Mouse (Mus musculus): Measurements from ENCODE around the gene Mcm5.

The Mcm5 gene

GRCm38 (mm10) chr8:75102956-75103355, 6.4 kb upstream of the Mcm5 start:
- DNase-seq (ENCODE audit: low read depth, low spot score) = no peak

DNA sequence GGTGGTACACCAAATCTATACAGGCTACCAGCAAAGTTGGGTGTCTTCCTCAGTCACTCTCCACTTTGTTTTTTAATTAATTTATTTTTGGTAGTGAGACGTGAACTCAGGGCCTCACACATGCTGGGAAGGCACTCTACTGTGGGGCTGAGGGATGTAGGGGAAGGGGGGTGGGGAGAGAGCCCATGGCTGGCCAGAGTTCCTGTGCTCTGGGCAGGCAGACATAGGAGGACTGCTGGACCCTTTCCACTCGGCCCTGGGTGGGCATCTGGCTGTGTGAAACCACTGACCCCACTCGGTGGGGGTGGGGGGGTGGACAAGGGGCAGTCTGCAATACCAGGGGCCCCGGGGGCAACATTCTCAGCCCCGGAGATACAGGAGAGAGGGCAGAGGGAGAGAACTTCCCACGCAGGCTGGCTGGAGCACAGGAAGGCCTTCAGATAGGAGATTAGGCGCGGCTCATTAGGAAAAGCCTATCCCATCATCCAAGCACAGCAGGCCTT, 5.9 kb upstream of the Mcm5 start:
- DNase-seq (ENCODE audit: low read depth, low spot score) = no peak

GRCm38 (mm10) chr8:75108527-75109235, 688 bp upstream of the Mcm5 start:
- DNase-seq (ENCODE audit: low read depth, low spot score) = peak; percentile 90

DNA sequence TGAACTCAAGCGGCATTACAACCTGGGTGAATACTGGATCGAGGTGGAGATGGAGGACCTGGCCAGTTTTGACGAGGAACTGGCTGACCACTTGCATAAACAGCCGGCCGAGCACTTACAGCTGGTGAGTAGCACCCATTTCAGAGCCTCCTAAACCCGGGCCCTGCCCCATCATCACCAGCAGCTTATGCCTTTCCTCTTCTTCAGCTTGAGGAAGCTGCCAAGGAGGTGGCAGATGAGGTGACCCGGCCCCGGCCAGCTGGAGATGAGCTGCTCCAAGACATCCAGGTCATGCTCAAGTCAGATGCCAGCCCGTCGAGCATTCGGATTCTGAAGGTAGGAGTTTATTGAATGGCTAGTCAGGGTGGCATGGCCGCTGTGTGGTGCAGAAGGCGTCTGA, 724 bp downstream of the Mcm5 start:
- DNase-seq (ENCODE audit: low read depth, low spot score) = no peak

DNA sequence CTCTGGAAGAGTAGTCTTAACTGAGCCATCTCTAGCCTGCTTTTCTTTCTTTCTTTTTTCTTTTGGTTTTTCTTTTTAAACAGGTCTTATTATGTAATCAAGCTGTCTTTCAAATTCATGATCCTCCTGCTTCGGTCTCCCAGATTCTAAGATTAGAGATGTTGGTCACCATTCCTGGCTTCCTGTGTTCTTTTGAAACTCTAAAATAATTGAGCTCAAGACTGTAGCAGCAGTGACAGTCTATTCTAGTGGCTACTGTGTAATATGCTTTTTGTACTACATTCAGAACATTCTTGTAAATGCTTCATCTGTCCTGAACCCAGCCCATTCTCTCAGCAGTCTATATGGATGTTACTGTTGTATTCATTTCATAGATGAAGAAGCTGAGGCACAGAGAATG, 9.1 kb downstream of the Mcm5 start:
- DNase-seq (ENCODE audit: low read depth, low spot score) = no peak

- DNase-seq (ENCODE audit: low read depth, low spot score) = no peak
Observed at GRCm38 (mm10) chr8:75119287-75119686, 9.9 kb downstream of the Mcm5 start.

DNA sequence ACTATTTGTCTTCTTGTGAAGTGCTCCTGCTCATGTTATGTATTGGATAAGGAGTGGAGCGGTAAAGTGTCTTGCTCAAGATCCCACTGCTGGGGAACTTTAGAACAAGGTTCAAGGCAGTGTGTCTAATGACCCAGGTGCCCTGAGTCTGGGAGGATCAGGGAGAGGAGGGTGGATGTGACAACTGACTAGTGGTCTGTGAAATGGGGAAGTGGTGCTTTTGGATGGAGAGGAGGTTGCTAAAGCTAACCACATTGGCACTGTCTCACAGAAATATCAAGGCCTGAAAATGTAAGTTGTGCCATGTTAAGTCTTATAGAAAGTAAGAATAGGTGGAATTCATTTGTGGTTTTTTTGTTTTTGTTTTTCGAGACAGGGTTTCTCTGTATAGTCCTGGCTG, 10.4 kb downstream of the Mcm5 start:
- DNase-seq (ENCODE audit: low read depth, low spot score) = no peak

DNA sequence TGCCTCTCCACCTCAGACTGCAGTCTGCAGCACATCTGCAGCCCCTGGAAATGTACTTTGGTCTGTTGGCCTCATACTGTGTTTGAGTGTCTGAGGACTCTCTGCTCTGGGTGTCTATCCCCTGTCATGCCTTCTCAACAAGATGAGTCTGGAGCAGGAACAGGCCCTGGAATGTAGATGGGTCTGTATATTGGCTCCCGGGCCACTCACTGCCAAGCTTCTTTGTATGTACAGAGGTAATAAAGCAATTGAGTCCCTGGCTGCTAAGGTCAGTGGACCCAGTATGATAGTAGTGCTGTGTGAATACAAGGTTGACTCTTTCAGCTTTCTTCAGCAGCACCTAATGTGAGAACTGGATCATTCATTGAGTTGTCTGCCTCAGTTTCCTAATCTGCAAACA, 18.0 kb downstream of the Mcm5 start:
- no peak for DNase-seq (ENCODE audit: low read depth, low spot score)

DNA sequence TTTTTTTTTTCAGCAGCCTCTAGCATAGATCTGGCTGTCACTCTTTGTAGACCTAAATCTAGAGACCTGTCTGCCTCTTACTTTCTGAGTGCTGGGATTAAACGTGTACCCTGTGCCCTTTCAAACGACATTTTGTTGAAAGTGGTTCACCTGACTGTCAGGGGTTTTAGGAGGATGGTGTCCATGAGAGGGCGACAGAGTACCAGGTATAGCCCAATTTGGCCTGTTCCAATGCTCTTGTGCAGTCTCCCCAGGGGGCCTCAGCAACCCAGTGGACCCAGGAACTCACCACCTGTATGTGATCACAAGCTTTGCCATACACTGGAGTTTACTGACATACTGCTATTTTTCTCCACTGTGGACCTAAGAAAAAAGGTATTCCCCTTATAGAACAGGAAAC, 23.1 kb downstream of the Mcm5 start:
- DNase-seq (ENCODE audit: low read depth, low spot score) = peak; percentile 44

GRCm38 (mm10) chr8:75133399-75133798, 24.0 kb downstream of the Mcm5 start:
- DNase-seq (ENCODE audit: low read depth, low spot score) = no peak

DNA sequence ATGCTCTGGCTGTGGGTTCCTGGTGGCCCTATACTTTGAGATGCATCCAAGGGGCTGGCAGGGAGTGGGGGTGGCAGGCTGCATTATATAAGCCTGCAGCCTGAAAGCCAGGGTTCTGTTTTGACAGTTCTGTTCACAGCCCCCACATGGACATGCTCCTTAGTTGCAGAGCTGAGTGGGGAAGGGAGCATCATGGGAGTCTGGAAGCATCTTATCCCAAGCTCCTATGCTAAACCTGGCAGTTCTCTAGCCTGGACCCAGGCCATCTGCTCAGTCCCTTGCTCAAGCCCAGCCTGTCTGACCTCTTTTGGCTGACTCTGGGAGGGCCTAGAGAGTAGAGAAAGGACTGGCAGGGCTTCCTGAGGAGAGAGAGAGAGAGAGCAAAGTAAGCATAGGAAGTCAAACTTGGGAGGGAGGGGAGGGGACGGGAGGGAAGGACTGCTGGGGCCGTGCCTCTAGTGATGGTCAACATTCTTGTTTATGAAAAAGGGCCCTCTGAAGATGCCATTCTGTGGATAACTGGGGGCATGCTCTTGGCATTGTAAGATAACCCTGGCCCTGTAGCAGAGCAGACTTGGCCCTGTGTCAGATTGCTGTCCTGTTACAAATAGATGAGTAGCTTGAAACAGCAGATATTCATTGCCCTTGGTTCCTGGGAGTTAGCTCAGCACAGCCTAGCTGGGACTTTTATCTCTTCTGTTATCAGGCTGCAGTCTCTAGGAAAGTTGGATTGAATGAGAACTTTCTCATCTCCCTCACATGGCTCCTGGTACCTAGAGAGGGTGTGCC, 25.4 kb downstream of the Mcm5 start:
- DNase-seq (ENCODE audit: low read depth, low spot score) = no peak

DNA sequence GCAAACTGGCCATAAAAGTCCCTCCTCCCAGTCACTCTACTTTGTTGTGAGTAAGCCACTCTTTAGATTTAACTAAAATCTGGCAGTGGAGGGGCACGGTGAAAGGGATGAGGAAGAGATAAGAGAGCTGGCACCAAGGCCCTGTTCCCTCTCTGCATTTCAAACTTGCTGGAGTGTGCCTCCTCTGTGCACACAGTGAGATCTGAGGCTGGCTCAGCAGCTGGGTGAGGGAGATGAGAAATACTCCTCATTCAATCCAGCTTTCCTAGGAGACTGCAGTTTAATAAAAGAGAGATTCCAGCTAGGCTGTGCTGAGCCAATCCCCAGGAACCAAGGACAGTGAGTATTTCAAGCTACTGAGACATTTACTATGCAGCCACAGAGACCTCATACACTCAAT, 26.4 kb downstream of the Mcm5 start:
- DNase-seq (ENCODE audit: low read depth, low spot score) = no peak

GRCm38 (mm10) chr8:75136256-75136655, 26.9 kb downstream of the Mcm5 start:
- DNase-seq (ENCODE audit: low read depth, low spot score) = no peak

DNA sequence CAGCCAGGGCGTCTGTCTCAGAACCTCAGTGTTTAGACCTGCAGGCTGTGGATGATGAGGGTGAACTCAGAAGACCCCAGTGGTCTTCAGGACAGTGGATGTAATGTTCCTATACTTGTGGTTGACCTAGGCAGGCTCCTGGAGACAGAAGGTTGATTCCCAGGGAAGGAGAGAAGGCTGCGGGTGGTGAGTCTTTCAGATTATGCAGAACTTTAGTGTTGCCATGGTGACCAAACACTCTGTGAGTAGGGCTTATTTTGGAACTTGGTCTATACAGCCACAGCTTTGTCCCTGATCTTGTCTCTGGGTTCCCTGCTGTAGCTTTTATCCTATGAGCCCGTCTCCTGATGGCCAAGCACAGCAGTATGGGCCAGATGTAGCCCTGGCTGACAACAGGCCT, 28.2 kb downstream of the Mcm5 start:
- DNase-seq (ENCODE audit: low read depth, low spot score) = no peak

- no peak for DNase-seq (ENCODE audit: low read depth, low spot score)
Observed at GRCm38 (mm10) chr8:75150911-75151610, 41.7 kb downstream of the Mcm5 start.

DNA sequence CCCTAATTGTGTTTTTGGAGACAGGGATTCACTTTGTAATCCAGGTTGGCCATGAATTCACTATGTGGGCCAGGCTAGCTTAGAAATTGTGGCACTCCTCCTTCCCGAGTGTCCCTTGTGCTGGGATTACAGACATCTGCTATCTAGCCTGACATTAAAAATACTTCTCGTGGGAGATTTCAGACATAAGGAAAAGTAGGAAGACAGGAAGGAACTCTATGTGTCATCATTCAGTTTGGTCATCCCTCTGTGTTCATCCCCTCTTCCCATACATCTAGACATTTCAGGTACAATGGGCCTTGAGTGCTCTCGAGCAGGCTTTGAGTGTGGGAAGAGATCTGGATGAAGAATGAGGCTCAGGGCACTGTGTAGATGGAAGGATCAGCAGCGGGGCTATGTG, 42.4 kb downstream of the Mcm5 start:
- no peak for DNase-seq (ENCODE audit: low read depth, low spot score)

- DNase-seq (ENCODE audit: low read depth, low spot score) = no peak
Observed at GRCm38 (mm10) chr8:75152505-75153082, 43.2 kb downstream of the Mcm5 start.

DNA sequence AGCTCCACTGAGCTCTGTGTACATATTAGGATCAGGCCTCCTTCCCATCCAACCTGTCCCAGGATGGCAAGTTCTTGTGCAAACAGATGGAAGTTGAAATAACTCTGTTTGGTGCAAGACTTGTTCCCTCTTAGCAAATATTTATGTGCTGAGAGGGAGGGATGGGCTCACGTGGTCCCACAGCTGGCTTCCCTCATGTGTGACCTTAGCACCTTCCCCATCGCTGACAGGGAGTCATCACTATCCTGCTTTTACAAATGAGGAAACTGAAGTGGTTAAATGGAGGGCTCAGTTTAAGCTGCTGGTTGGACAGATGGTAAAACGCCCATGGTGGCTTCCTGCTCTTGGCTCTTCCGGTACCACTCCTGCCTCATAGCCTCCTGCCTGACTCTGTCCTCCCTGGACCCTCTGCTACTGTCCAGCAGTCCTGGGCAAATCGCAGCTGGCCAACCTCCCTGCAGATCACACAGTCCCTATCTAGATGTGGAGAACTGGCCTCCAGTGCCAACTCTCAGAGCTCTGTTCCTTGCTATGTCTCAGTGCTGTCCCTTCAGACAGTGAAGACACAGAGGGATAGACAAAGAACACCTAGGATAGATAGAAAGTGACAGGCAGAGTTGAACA, 45.6 kb downstream of the Mcm5 start:
- DNase-seq (ENCODE audit: low read depth, low spot score) = no peak

GRCm38 (mm10) chr8:75155740-75156322, 46.5 kb downstream of the Mcm5 start:
- no peak for DNase-seq (ENCODE audit: low read depth, low spot score)

DNA sequence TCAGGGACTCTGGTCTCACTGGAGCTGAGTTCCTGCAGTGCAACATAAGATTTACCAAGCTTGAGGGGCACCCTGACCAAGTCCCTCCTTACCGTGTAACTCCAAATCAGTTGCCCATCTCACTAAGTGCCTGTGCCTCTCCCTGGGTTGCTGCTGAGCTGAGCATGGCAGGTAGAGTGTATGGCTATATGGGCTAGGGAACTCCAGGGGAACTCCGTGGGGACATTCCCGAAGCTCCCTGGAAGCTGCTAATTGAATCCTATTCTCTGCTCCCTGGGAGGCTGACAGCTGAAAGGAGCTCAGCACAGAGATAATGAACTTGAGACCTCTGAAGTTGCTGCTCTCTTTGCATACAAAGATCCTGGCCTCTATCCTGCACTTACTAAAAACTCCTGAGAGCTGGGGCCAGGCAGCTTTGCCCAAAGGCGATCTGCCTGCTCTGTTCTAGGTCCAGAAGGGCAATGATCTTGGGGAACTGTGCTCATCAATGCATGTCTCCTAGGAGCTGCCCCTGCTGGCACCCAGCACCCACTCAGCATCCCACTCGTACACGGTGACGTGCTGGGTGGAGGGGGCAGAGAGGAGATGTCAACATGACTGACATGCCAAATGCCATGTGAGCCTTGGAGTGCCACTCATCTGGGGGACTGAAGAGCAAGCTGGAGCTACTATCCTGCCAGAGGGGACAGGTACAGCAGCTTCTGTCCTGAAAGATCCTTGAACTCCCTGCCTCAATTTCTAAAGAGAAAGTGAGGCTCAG, 48.3 kb downstream of the Mcm5 start:
- no peak for DNase-seq (ENCODE audit: low read depth, low spot score)

DNA sequence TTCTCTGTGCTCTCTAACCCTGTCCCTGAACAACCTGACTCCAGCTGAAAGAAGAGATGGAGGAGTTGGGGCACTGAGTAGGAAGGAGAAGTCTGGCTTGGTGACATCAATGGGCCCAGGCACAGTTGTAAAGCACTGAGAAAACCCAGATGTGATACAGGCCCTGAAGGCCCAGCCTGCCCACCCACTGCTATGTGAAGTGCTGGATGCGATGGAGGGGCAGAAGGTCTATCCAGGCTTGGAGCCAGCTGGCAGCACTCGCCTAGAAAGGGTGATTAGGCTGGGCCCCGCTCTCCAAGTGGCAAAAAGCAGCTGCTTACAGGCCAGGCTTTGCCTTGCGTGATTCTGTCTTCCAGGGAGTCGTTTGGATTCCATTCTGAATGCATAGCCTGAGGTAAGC, 60.0 kb downstream of the Mcm5 start:
- DNase-seq (ENCODE audit: low read depth, low spot score) = no peak
